Mouse (Mus musculus): ENCODE results near the gene Shisa6. TPM values are rescaled to one million over a fixed set of nuclear protein-coding genes. Genes with fewer than 3 reads are reported as not detected.

Gene Shisa6
- polyA plus RNA-seq, 1 experiment: not detected

GRCm38 (mm10) chr11:66528146-66528545, 2.4 kb upstream of the Shisa6 start:
- peaks cover 54% of the 10 kb centered on the region for H3K27me3 ChIP-seq (replicated peaks)

GRCm38 (mm10) chr11:66527343-66527742, 1.6 kb upstream of the Shisa6 start:
- H3K9me3 ChIP-seq: no peaks in the 10 kb centered on the region
- peaks cover 62% of the 10 kb centered on the region for H3K27me3 ChIP-seq (replicated peaks)

More at GRCm38 (mm10) chr11:66528146-66528545, 2.4 kb upstream of the Shisa6 start:
- no peaks in the 10 kb centered on the region for H3K36me3 ChIP-seq (replicated peaks; ENCODE audit: low read length)
- no peaks in the 10 kb centered on the region for H3K9me3 ChIP-seq
- H3K4me1 ChIP-seq: peaks cover 7% of the 10 kb centered on the region; the same call in 1 of the 2 replicates
- H3K4me3 ChIP-seq (replicated peaks): no peak overlapping the region
- TF ChIP-seq GATA1 (IDR thresholded peaks at IDR 0.05; ENCODE audit: borderline replicate concordance, low read length) (no peak), FLI1 (IDR thresholded peaks at IDR 0.05; ENCODE audit: low read length) (no peak)

GRCm38 (mm10) chr11:66526981-66527320, 1.2 kb upstream of the Shisa6 start:
- Histone ChIP-seq H3K9me3 (no peaks in the 10 kb centered on the region), H3K4me1 (peaks cover 7% of the 10 kb centered on the region; the same call in 1 of the 2 replicates), H3K27me3 (replicated peaks) (peaks cover 64% of the 10 kb centered on the region), H3K4me3 (replicated peaks) (no peak overlapping the region), H3K36me3 (replicated peaks; ENCODE audit: low read length) (no peaks in the 10 kb centered on the region)
- TF ChIP-seq GATA1 (IDR thresholded peaks at IDR 0.05; ENCODE audit: borderline replicate concordance, low read length): no peak
- no peak for TF ChIP-seq FLI1 (IDR thresholded peaks at IDR 0.05; ENCODE audit: low read length)

More at GRCm38 (mm10) chr11:66527343-66527742, 1.6 kb upstream of the Shisa6 start:
- no peak for TF ChIP-seq FLI1 (IDR thresholded peaks at IDR 0.05; ENCODE audit: low read length)
- no peak for TF ChIP-seq GATA1 (IDR thresholded peaks at IDR 0.05; ENCODE audit: borderline replicate concordance, low read length)
- H3K4me1 ChIP-seq: peaks cover 7% of the 10 kb centered on the region; the same call in 1 of the 2 replicates
- H3K36me3 ChIP-seq (replicated peaks; ENCODE audit: low read length): no peaks in the 10 kb centered on the region
- H3K4me3 ChIP-seq (replicated peaks): no peak overlapping the region

- H3K36me3 ChIP-seq (replicated peaks; ENCODE audit: low read length): no peaks in the 10 kb centered on the region
- H3K9me3 ChIP-seq: no peaks in the 10 kb centered on the region
- no peak for TF ChIP-seq FLI1 (IDR thresholded peaks at IDR 0.05; ENCODE audit: low read length)
- no peak for TF ChIP-seq GATA1 (IDR thresholded peaks at IDR 0.05; ENCODE audit: borderline replicate concordance, low read length)
- peaks cover 64% of the 10 kb centered on the region for H3K27me3 ChIP-seq (replicated peaks)
- H3K4me1 ChIP-seq: peaks cover 7% of the 10 kb centered on the region; the same call in 1 of the 2 replicates
- no peak overlapping the region for H3K4me3 ChIP-seq (replicated peaks)
Measured at GRCm38 (mm10) chr11:66526046-66526980, 549 bp upstream of the Shisa6 start.

- H3K9me3 ChIP-seq: peaks cover 2% of the 10 kb centered on the region; the same call in 1 of the 2 replicates
- H3K4me1 ChIP-seq: peaks cover 7% of the 10 kb centered on the region; the same call in 1 of the 2 replicates
- TF ChIP-seq FLI1 (IDR thresholded peaks at IDR 0.05; ENCODE audit: low read length) (no peak), GATA1 (IDR thresholded peaks at IDR 0.05; ENCODE audit: borderline replicate concordance, low read length) (no peak)
- peaks cover 62% of the 10 kb centered on the region for H3K27me3 ChIP-seq (replicated peaks)
- H3K4me3 ChIP-seq (replicated peaks): no peak overlapping the region
- H3K36me3 ChIP-seq (replicated peaks; ENCODE audit: low read length): no peaks in the 10 kb centered on the region
Measured at GRCm38 (mm10) chr11:66524251-66524650, 1.5 kb downstream of the Shisa6 start.

GRCm38 (mm10) chr11:66522376-66522775, 3.4 kb downstream of the Shisa6 start:
- no peaks in the 10 kb centered on the region for H3K36me3 ChIP-seq (replicated peaks; ENCODE audit: low read length)
- peaks cover 5% of the 10 kb centered on the region; the same call in 1 of the 2 replicates for H3K9me3 ChIP-seq
- H3K4me1 ChIP-seq: peaks cover 7% of the 10 kb centered on the region; the same call in 1 of the 2 replicates
- no peak overlapping the region for H3K4me3 ChIP-seq (replicated peaks)
- H3K27me3 ChIP-seq (replicated peaks): peaks cover 51% of the 10 kb centered on the region
- TF ChIP-seq GATA1 (IDR thresholded peaks at IDR 0.05; ENCODE audit: borderline replicate concordance, low read length) (no peak), FLI1 (IDR thresholded peaks at IDR 0.05; ENCODE audit: low read length) (no peak)

GRCm38 (mm10) chr11:66519386-66519785, 6.4 kb downstream of the Shisa6 start:
- H3K4me1 ChIP-seq: no peaks in the 10 kb centered on the region
- H3K36me3 ChIP-seq (replicated peaks; ENCODE audit: low read length): no peaks in the 10 kb centered on the region
- TF ChIP-seq GATA1 (IDR thresholded peaks at IDR 0.05; ENCODE audit: borderline replicate concordance, low read length) (no peak), FLI1 (IDR thresholded peaks at IDR 0.05; ENCODE audit: low read length) (no peak)
- H3K27me3 ChIP-seq (replicated peaks): peaks cover 21% of the 10 kb centered on the region
- no peak overlapping the region for H3K4me3 ChIP-seq (replicated peaks)
- H3K9me3 ChIP-seq: peaks cover 5% of the 10 kb centered on the region; the same call in 1 of the 2 replicates

GRCm38 (mm10) chr11:66514346-66514745, 11.4 kb downstream of the Shisa6 start:
- TF ChIP-seq FLI1 (IDR thresholded peaks at IDR 0.05; ENCODE audit: low read length) (no peak), GATA1 (IDR thresholded peaks at IDR 0.05; ENCODE audit: borderline replicate concordance, low read length) (no peak)
- no peaks in the 10 kb centered on the region for H3K4me1 ChIP-seq
- peaks cover 5% of the 10 kb centered on the region; the same call in 1 of the 2 replicates for H3K9me3 ChIP-seq
- no peak overlapping the region for H3K4me3 ChIP-seq (replicated peaks)
- H3K27me3 ChIP-seq (replicated peaks): no peaks in the 10 kb centered on the region
- no peaks in the 10 kb centered on the region for H3K36me3 ChIP-seq (replicated peaks; ENCODE audit: low read length)

GRCm38 (mm10) chr11:66500951-66501350, 24.8 kb downstream of the Shisa6 start:
- Histone ChIP-seq H3K36me3 (replicated peaks; ENCODE audit: low read length) (no peaks in the 10 kb centered on the region), H3K4me3 (replicated peaks) (no peak overlapping the region), H3K4me1 (no peaks in the 10 kb centered on the region), H3K27me3 (replicated peaks) (no peaks in the 10 kb centered on the region), H3K9me3 (peaks cover 19% of the 10 kb centered on the region)
- TF ChIP-seq FLI1 (IDR thresholded peaks at IDR 0.05; ENCODE audit: low read length): no peak
- no peak for TF ChIP-seq GATA1 (IDR thresholded peaks at IDR 0.05; ENCODE audit: borderline replicate concordance, low read length)

Measured in megakaryocyte, embryonic 14.5 days (primary cell).